Mouse (Mus musculus) heart, adult 2 months (tissue): Measurements from ENCODE around the gene Rbm39.

Experiments used
- CTCF ChIP-seq: fragments of 200-600 bp; IDR thresholded peaks from 2 replicates; pipeline ENCODE4 v1.8.1; 2022; ENCODE audit warnings: antibody characterized with exemption, mild to moderate bottlenecking, moderate library complexity
- EP300 ChIP-seq: fragments of 200-500 bp; IDR thresholded peaks from 2 replicates; pipeline ENCODE4 v1.6.1; 2011; ENCODE audit warnings: low read depth, low read length, control low read depth; ENCODE audit not compliant: insufficient read depth
- POLR2A ChIP-seq: fragments of 200-500 bp; IDR thresholded peaks from 2 replicates; pipeline ENCODE4 v1.6.1; 2011; ENCODE audit warnings: mild to moderate bottlenecking, low read depth, low read length, control low read depth; ENCODE audit not compliant: insufficient read depth

- TF ChIP-seq CTCF (no peak), POLR2A (no peak), EP300 (no peak)
These were observed 13.5 kb downstream of the Rbm39 start for GRCm38 (mm10) chr2:156166557-156166956.
